Mouse (Mus musculus) hindbrain, embryonic 13.5 days (tissue): ENCODE results near the gene Chchd1. TPM values are rescaled to one million over a fixed set of nuclear protein-coding genes. Genes with fewer than 3 reads are reported as not detected.

Experiments
- ATAC-seq: fragments of 200-750 bp; cut with Nextera tagmentation; 2 replicates; pipeline ENCODE4 v1.8.0; 2017; ENCODE audit warnings: moderate TSS enrichment; ENCODE audit not compliant: low FRiP score
- H3K27ac ChIP-seq: fragments of 300-500 bp; sonication (generic); 2 replicates; pipeline ENCODE4 v1.5.1; 2015; ENCODE audit warnings: inconsistent platforms, mild to moderate bottlenecking, moderate library complexity
- H3K27me3 ChIP-seq: fragments of 300-500 bp; sonication (generic); 2 replicates; pipeline ENCODE4 v1.6.1; 2015; ENCODE audit warnings: mild to moderate bottlenecking, inconsistent platforms
- H3K36me3 ChIP-seq: fragments of 300-500 bp; sonication (generic); 2 replicates; pipeline ENCODE4 v1.6.1; 2015; ENCODE audit warnings: mild to moderate bottlenecking, inconsistent platforms
- H3K4me1 ChIP-seq: fragments of 300-500 bp; sonication (generic); replicated peaks from 2 replicates; pipeline ENCODE4 v1.6.1; 2015; ENCODE audit warnings: inconsistent platforms
- H3K4me2 ChIP-seq: fragments of 300-500 bp; sonication (generic); 2 replicates; pipeline ENCODE4 v1.6.1; 2015; ENCODE audit warnings: inconsistent platforms, mild to moderate bottlenecking, moderate library complexity
- H3K4me3 ChIP-seq: fragments of 300-500 bp; sonication (generic); 2 replicates; pipeline ENCODE4 v1.5.1; 2015; ENCODE audit warnings: mild to moderate bottlenecking, inconsistent platforms
- H3K9ac ChIP-seq: fragments of 300-500 bp; sonication (generic); 2 replicates; pipeline ENCODE4 v1.6.1; 2015; ENCODE audit warnings: mild to moderate bottlenecking, inconsistent platforms
- H3K9me3 ChIP-seq: fragments of 300-500 bp; sonication (generic); 2 replicates; pipeline ENCODE4 v1.6.1; 2016; ENCODE audit warnings: inconsistent platforms
- WGBS: fragments of 180-500 bp; shearing (Covaris S2); methylation state at CpG from one replicate; pipeline ENCODE4 v1.1.7; 2015; 5-methylcytosine and 5-hydroxymethylcytosine counted together
- polyA plus RNA-seq: library from polyadenylated mRNA; unstranded; fragments of >200 nt; fragmentation: Nextera tagmentation; extraction: Ambion mirVana; gene quantifications from 2 replicates; pipeline ENCODE4 v1.2.1, GENCODE M21; 2015

The Chchd1 gene
- 200 and 204 TPM in 2 replicates for polyA plus RNA-seq

- peak within 1 kb of the TSS; percentile 91 for H3K9ac ChIP-seq
- under 1% methylated on average over 61 of the region's 61 CpGs for WGBS
- peak; percentile 63 for ATAC-seq
Measured at GRCm38 (mm10) chr14:20702741-20703381, at the start of gene Chchd1. Gene Chchd1, plus strand, starts transcription at chr14:20703006.

GRCm38 (mm10) chr14:20654690-20655421 is 48.0 kb upstream of the Chchd1 start:
- H3K27ac ChIP-seq: no peak overlapping the region
- no peak for ATAC-seq
- no peaks in the 10 kb centered on the region for H3K36me3 ChIP-seq
- no peak overlapping the region for H3K9ac ChIP-seq
- H3K27me3 ChIP-seq: 0 out of 2 replicates have a peak, but pooled peaks cover 2% of the 10 kb centered on the region
- no peaks in the 10 kb centered on the region for H3K9me3 ChIP-seq
- H3K4me3 ChIP-seq: no peak overlapping the region
- WGBS: 82% methylated on average over 9 of the region's 9 CpGs
- no peaks in the 10 kb centered on the region for H3K4me1 ChIP-seq
- no peak overlapping the region for H3K4me2 ChIP-seq

More at GRCm38 (mm10) chr14:20702741-20703381, at the start of gene Chchd1:
- Histone ChIP-seq H3K27ac (peak within 1 kb of the TSS; percentile 93), H3K4me2 (peak within 1 kb of the TSS; percentile 67), H3K4me1 (peaks cover 60% of the 10 kb centered on the region), H3K9me3 (no peaks in the 10 kb centered on the region), H3K36me3 (peaks cover 18% of the 10 kb centered on the region), H3K4me3 (peak within 1 kb of the TSS; percentile 77), H3K27me3 (no peaks in the 10 kb centered on the region)

- Histone ChIP-seq H3K27ac (no peak overlapping the region), H3K4me1 (peaks cover 4% of the 10 kb centered on the region; the same call in 1 of the 2 replicates), H3K9ac (no peak overlapping the region), H3K9me3 (no peaks in the 10 kb centered on the region), H3K36me3 (no peaks in the 10 kb centered on the region), H3K4me2 (no peak overlapping the region), H3K27me3 (0 out of 2 replicates have a peak, but pooled peaks cover 2% of the 10 kb centered on the region), H3K4me3 (no peak overlapping the region)
- 76% methylated on average over 9 of the region's 9 CpGs for WGBS
- no peak for ATAC-seq
Measured at GRCm38 (mm10) chr14:20655731-20656130, 47.1 kb upstream of the Chchd1 start.

- peaks cover 4% of the 10 kb centered on the region for H3K4me1 ChIP-seq
- H3K4me2 ChIP-seq: no peak within 1 kb of the TSS
- no peak for ATAC-seq
- H3K27me3 ChIP-seq: 0 out of 2 replicates have a peak, but pooled peaks cover 2% of the 10 kb centered on the region
- no peak within 1 kb of the TSS for H3K4me3 ChIP-seq
- H3K9me3 ChIP-seq: no peaks in the 10 kb centered on the region
- no peak within 1 kb of the TSS for H3K9ac ChIP-seq
- WGBS: 49% methylated on average over 11 of the region's 11 CpGs
- H3K36me3 ChIP-seq: no peaks in the 10 kb centered on the region
- no peak within 1 kb of the TSS for H3K27ac ChIP-seq
Measured at GRCm38 (mm10) chr14:20656361-20656760, 46.4 kb upstream of the Chchd1 start, which contains the start of gene Myoz1. Gene Myoz1, minus strand, starts transcription at chr14:20656540.

- H3K9ac ChIP-seq: no peak overlapping the region
- ATAC-seq: no peak
- H3K27me3 ChIP-seq: peaks cover 15% of the 10 kb centered on the region
- H3K9me3 ChIP-seq: no peaks in the 10 kb centered on the region
- H3K4me2 ChIP-seq: no peak overlapping the region
- peaks cover 17% of the 10 kb centered on the region for H3K4me1 ChIP-seq
- H3K36me3 ChIP-seq: no peaks in the 10 kb centered on the region
- no peak overlapping the region for H3K27ac ChIP-seq
- H3K4me3 ChIP-seq: no peak overlapping the region
Measured at GRCm38 (mm10) chr14:20658326-20658725, 44.5 kb upstream of the Chchd1 start.

- H3K9ac ChIP-seq: no peak overlapping the region
- no peak overlapping the region for H3K27ac ChIP-seq
- peaks cover 17% of the 10 kb centered on the region for H3K4me1 ChIP-seq
- no peaks in the 10 kb centered on the region for H3K9me3 ChIP-seq
- no peak overlapping the region for H3K4me3 ChIP-seq
- H3K36me3 ChIP-seq: no peaks in the 10 kb centered on the region
- no peak overlapping the region for H3K4me2 ChIP-seq
- H3K27me3 ChIP-seq: peaks cover 20% of the 10 kb centered on the region
- WGBS: 86% methylated on average over 6 of the region's 6 CpGs
- ATAC-seq: no peak
Measured at GRCm38 (mm10) chr14:20658902-20659301, 43.9 kb upstream of the Chchd1 start.

GRCm38 (mm10) chr14:20659687-20660086 is 43.1 kb upstream of the Chchd1 start:
- no peak overlapping the region for H3K9ac ChIP-seq
- H3K27ac ChIP-seq: no peak overlapping the region
- H3K4me1 ChIP-seq: peaks cover 17% of the 10 kb centered on the region
- ATAC-seq: no peak
- WGBS: 97% methylated on average over 7 of the region's 7 CpGs
- H3K4me2 ChIP-seq: no peak overlapping the region
- H3K4me3 ChIP-seq: no peak overlapping the region
- H3K27me3 ChIP-seq: peaks cover 25% of the 10 kb centered on the region
- H3K36me3 ChIP-seq: no peaks in the 10 kb centered on the region
- H3K9me3 ChIP-seq: no peaks in the 10 kb centered on the region

GRCm38 (mm10) chr14:20660827-20661660 is 41.8 kb upstream of the Chchd1 start:
- Histone ChIP-seq H3K36me3 (no peaks in the 10 kb centered on the region), H3K9ac (peak overlapping the region; percentile 82), H3K27me3 (peaks cover 31% of the 10 kb centered on the region), H3K9me3 (no peaks in the 10 kb centered on the region), H3K4me1 (peaks cover 17% of the 10 kb centered on the region), H3K27ac (peak overlapping the region; percentile 88), H3K4me2 (peak overlapping the region; percentile 74), H3K4me3 (peak overlapping the region; percentile 55)
- peak; percentile 86 for ATAC-seq
- WGBS: 2% methylated on average over 52 of the region's 52 CpGs

GRCm38 (mm10) chr14:20661661-20662331 is 41.0 kb upstream of the Chchd1 start:
- peak overlapping the region; percentile 55 for H3K4me3 ChIP-seq
- WGBS: 9% methylated on average over 19 of the region's 19 CpGs
- ATAC-seq: peak; percentile 67; the same call in 1 of the 2 replicates
- peak overlapping the region; percentile 74 for H3K4me2 ChIP-seq
- peaks cover 17% of the 10 kb centered on the region for H3K4me1 ChIP-seq
- H3K27me3 ChIP-seq: peaks cover 35% of the 10 kb centered on the region
- peak overlapping the region; percentile 88 for H3K27ac ChIP-seq
- no peaks in the 10 kb centered on the region for H3K36me3 ChIP-seq
- H3K9me3 ChIP-seq: no peaks in the 10 kb centered on the region
- peak overlapping the region; percentile 82 for H3K9ac ChIP-seq

- H3K9ac ChIP-seq: peak overlapping the region; percentile 82
- 90% methylated on average over 3 of the region's 3 CpGs for WGBS
- no peak overlapping the region for H3K4me3 ChIP-seq
Measured at GRCm38 (mm10) chr14:20662740-20663139, 40.1 kb upstream of the Chchd1 start.

GRCm38 (mm10) chr14:20663601-20664000 is 39.2 kb upstream of the Chchd1 start:
- Histone ChIP-seq H3K27me3 (peaks cover 53% of the 10 kb centered on the region), H3K36me3 (no peaks in the 10 kb centered on the region), H3K27ac (no peak overlapping the region), H3K4me3 (no peak overlapping the region), H3K4me2 (no peak overlapping the region), H3K9ac (no peak overlapping the region), H3K9me3 (no peaks in the 10 kb centered on the region), H3K4me1 (peaks cover 17% of the 10 kb centered on the region)
- ATAC-seq: no peak
- WGBS: 71% methylated on average over 2 of the region's 2 CpGs

More at GRCm38 (mm10) chr14:20662740-20663139, 40.1 kb upstream of the Chchd1 start:
- H3K4me1 ChIP-seq: peaks cover 17% of the 10 kb centered on the region
- H3K4me2 ChIP-seq: peak overlapping the region; percentile 74
- no peaks in the 10 kb centered on the region for H3K9me3 ChIP-seq
- H3K27ac ChIP-seq: no peak overlapping the region
- H3K27me3 ChIP-seq: peaks cover 45% of the 10 kb centered on the region
- H3K36me3 ChIP-seq: no peaks in the 10 kb centered on the region
- no peak for ATAC-seq
